Mouse (Mus musculus): ENCODE data around the gene Wdr75. TPM values are rescaled to one million over a fixed set of nuclear protein-coding genes. Genes with fewer than 3 reads are reported as not detected.

The Wdr75 gene
- total RNA-seq, 2 experiments from 2014 or later: 36.9 to 43.2 TPM

GRCm38 (mm10) chr1:45845466-45845865 is 50.5 kb downstream of the Wdr75 start:
- H3K4me3 ChIP-seq: no peak overlapping the region
- no peak for TF ChIP-seq CTCF (IDR thresholded peaks at IDR 0.05)
- intact Hi-C loops (cut with DNase I): no loop called here
- DNase-seq (ENCODE audit: extremely low spot score in 1 of 2, low spot score in 2 of 2): no peak
- H3K27ac ChIP-seq: no peak overlapping the region

GRCm38 (mm10) chr1:45858038-45858437 is 63.1 kb downstream of the Wdr75 start:
- Histone ChIP-seq H3K27ac (no peak overlapping the region), H3K4me3 (no peak overlapping the region)
- TF ChIP-seq CTCF (IDR thresholded peaks at IDR 0.05): no peak
- DNase-seq (ENCODE audit: extremely low spot score in 1 of 2, low spot score in 2 of 2): no peak
- intact Hi-C loops (cut with DNase I): no loop called here

GRCm38 (mm10) chr1:45860349-45860748 is 65.4 kb downstream of the Wdr75 start:
- intact Hi-C loops (cut with DNase I): no loop called here
- Histone ChIP-seq H3K4me3 (no peak overlapping the region), H3K27ac (no peak overlapping the region)
- no peak for TF ChIP-seq CTCF (IDR thresholded peaks at IDR 0.05)
- DNase-seq (ENCODE audit: extremely low spot score in 1 of 2, low spot score in 2 of 2): no peak

- no peak for TF ChIP-seq CTCF (IDR thresholded peaks at IDR 0.05)
- intact Hi-C loops (cut with DNase I): no loop called here
- no peak overlapping the region for H3K27ac ChIP-seq
- H3K4me3 ChIP-seq: no peak overlapping the region
- no peak for DNase-seq (ENCODE audit: extremely low spot score in 1 of 2, low spot score in 2 of 2)
Measured at GRCm38 (mm10) chr1:45861162-45861561, 66.2 kb downstream of the Wdr75 start.

GRCm38 (mm10) chr1:45863641-45864040 is 68.7 kb downstream of the Wdr75 start:
- no peak for DNase-seq (ENCODE audit: extremely low spot score in 1 of 2, low spot score in 2 of 2)
- intact Hi-C loops (cut with DNase I): no loop called here
- no peak overlapping the region for H3K4me3 ChIP-seq
- no peak overlapping the region for H3K27ac ChIP-seq
- TF ChIP-seq CTCF (IDR thresholded peaks at IDR 0.05): no peak

GRCm38 (mm10) chr1:45864564-45865014 is 69.6 kb downstream of the Wdr75 start:
- no peak for DNase-seq (ENCODE audit: extremely low spot score in 1 of 2, low spot score in 2 of 2)
- intact Hi-C loops (cut with DNase I): no loop called here
- no peak for TF ChIP-seq CTCF (IDR thresholded peaks at IDR 0.05)
- Histone ChIP-seq H3K27ac (no peak overlapping the region), H3K4me3 (no peak overlapping the region)

- no peak overlapping the region for H3K4me3 ChIP-seq
- intact Hi-C loops (cut with DNase I): no loop called here
- H3K27ac ChIP-seq: no peak overlapping the region
- no peak for DNase-seq (ENCODE audit: extremely low spot score in 1 of 2, low spot score in 2 of 2)
- no peak for TF ChIP-seq CTCF (IDR thresholded peaks at IDR 0.05)
Measured at GRCm38 (mm10) chr1:45865316-45865715, 70.3 kb downstream of the Wdr75 start.

GRCm38 (mm10) chr1:45865727-45866126 is 70.8 kb downstream of the Wdr75 start:
- TF ChIP-seq CTCF (IDR thresholded peaks at IDR 0.05): no peak
- Histone ChIP-seq H3K27ac (no peak overlapping the region), H3K4me3 (no peak overlapping the region)
- DNase-seq (ENCODE audit: extremely low spot score in 1 of 2, low spot score in 2 of 2): no peak
- intact Hi-C loops (cut with DNase I): no loop called here

- Histone ChIP-seq H3K27ac (no peak overlapping the region), H3K4me3 (no peak overlapping the region)
- DNase-seq (ENCODE audit: extremely low spot score in 1 of 2, low spot score in 2 of 2): no peak
- intact Hi-C loops (cut with DNase I): no loop called here
- TF ChIP-seq CTCF (IDR thresholded peaks at IDR 0.05): no peak
Measured at GRCm38 (mm10) chr1:45866288-45867018, 71.5 kb downstream of the Wdr75 start.

GRCm38 (mm10) chr1:45868050-45868449 is 73.1 kb downstream of the Wdr75 start:
- intact Hi-C loops (cut with DNase I): no loop called here
- no peak overlapping the region for H3K27ac ChIP-seq
- TF ChIP-seq CTCF (IDR thresholded peaks at IDR 0.05): no peak

GRCm38 (mm10) chr1:45868479-45869137 is 73.6 kb downstream of the Wdr75 start:
- H3K27ac ChIP-seq: 0 out of 2 replicates have a peak overlapping the region, but pooled peaks have one; percentile 2
- intact Hi-C loops (cut with DNase I): no loop called here
- no peak overlapping the region for H3K4me3 ChIP-seq
- TF ChIP-seq CTCF (IDR thresholded peaks at IDR 0.05): no peak
- no peak for DNase-seq (ENCODE audit: extremely low spot score in 1 of 2, low spot score in 2 of 2)

More at GRCm38 (mm10) chr1:45868050-45868449, 73.1 kb downstream of the Wdr75 start:
- H3K4me3 ChIP-seq: no peak overlapping the region
- no peak for DNase-seq (ENCODE audit: extremely low spot score in 1 of 2, low spot score in 2 of 2)

Other genes with a start within 250 kb of the Wdr75 start
- gene Gm5269, start 95.1 kb downstream of the Wdr75 start, total RNA-seq (2021): not detected
- gene Slc40a1, start 131.4 kb downstream of the Wdr75 start, total RNA-seq (2021): 1 to 10 TPM; 7.0 to 9.8 TPM

All from left cerebral cortex, adult 2 months (tissue).